Mouse (Mus musculus) forebrain, embryonic 10.5 days (tissue): ENCODE results near the gene Ubn2. TPM values are rescaled to one million over a fixed set of nuclear protein-coding genes. Genes with fewer than 3 reads are reported as not detected.
"Not testable (repeated sequence)": the region's sequence is repeated elsewhere in the genome, so short reads cannot be mapped to it uniquely, and the experiment has no call there.

Experiments used
- DNase-seq: peaks from one replicate; pipeline ENCODE4 v3.0.0-alpha.2; 2017; ENCODE audit warnings: low spot score; ENCODE audit errors: extremely low spot score
- H3K27ac ChIP-seq: fragments of 300-500 bp; sonication (generic); 2 replicates; pipeline ENCODE4 v1.5.1; 2016; ENCODE audit warnings: mild to moderate bottlenecking
- H3K27me3 ChIP-seq: fragments of 300-500 bp; sonication (generic); 2 replicates; pipeline ENCODE4 v1.6.1; 2016; ENCODE audit warnings: mild to moderate bottlenecking; ENCODE audit not compliant: poor library complexity, severe bottlenecking
- H3K36me3 ChIP-seq: fragments of 300-500 bp; sonication (generic); replicated peaks from 2 replicates; pipeline ENCODE4 v1.6.1; 2016; ENCODE audit warnings: mild to moderate bottlenecking, moderate library complexity
- H3K4me1 ChIP-seq: fragments of 300-500 bp; sonication (generic); 2 replicates; pipeline ENCODE4 v1.6.1; 2016
- H3K4me3 ChIP-seq: fragments of 300-500 bp; sonication (generic); 2 replicates; pipeline ENCODE4 v1.5.1; 2016; ENCODE audit warnings: mild to moderate bottlenecking, moderate library complexity
- H3K9me3 ChIP-seq: fragments of 300-500 bp; sonication (generic); 2 replicates; pipeline ENCODE4 v1.6.1; 2016; ENCODE audit warnings: mild to moderate bottlenecking, moderate library complexity
- WGBS: fragments of 180-500 bp; shearing (Covaris S2); methylation state at CpG from one replicate; pipeline ENCODE4 v1.1.7; 2016; 5-methylcytosine and 5-hydroxymethylcytosine counted together
- microRNA-seq: library from miRNA; unstranded; fragments of <30 nt; microRNA quantifications from one replicate; pipeline ENCODE4, GENCODE M21; 2017
- polyA plus RNA-seq: library from polyadenylated mRNA; unstranded; fragments of >200 nt; fragmentation: Nextera tagmentation; extraction: Ambion mirVana; gene quantifications from 2 replicates; pipeline ENCODE4 v1.2.1, GENCODE M21; 2016

The Ubn2 gene
- polyA plus RNA-seq, 1 experiment from 2014 or later, result 15.3 TPM

DNA sequence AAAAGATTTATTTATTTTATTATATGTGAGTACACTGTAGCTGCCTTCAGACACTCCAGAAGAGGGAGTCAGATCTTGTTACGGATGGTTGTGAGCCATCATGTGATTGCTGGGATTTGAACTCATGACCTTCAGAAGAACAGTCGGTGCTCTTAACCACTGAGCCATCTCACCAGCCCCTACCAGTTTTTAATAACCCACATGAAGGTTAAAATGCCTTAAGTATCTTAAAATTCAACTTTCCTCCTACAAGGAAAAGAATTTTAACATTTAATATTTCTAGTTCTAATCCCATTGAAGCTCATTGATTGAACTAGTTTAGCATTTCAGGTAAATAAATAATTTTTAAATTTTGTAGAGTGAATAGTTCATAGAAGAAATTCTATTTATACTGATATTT is 113.3 kb downstream of the Ubn2 start:
- not testable (repeated sequence) for DNase-seq, H3K4me1 ChIP-seq, H3K9me3 ChIP-seq, H3K27ac ChIP-seq, H3K36me3 ChIP-seq, H3K27me3 ChIP-seq, H3K4me3 ChIP-seq
- WGBS, result 87% methylated on average over 2 of the region's 2 CpGs

DNA sequence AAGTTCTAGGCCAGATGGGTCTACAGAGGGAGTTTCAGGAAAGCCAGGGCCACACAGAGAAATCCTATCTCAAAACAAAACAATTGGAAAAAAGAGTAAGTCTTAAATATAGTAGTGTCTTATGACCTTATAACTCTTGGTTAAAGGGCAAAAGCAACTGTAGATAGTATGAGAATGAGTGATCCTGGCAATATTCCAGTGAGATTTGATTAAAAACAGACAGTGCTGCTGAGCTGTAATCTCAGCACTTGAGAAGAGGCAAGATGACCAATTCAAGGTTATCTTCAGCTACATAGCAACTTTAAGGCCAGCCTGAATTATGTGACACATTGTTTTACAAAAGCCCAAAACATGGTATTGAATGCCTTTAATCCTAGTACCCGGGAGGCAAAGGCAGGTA is 114.0 kb downstream of the Ubn2 start:
- Histone ChIP-seq H3K4me3 (no peak overlapping the region), H3K9me3 (no peaks in the 10 kb centered on the region), H3K4me1 (peaks cover 9% of the 10 kb centered on the region), H3K27me3 (no peaks in the 10 kb centered on the region), H3K36me3 (no peaks in the 10 kb centered on the region), H3K27ac (no peak overlapping the region)
- no peak for DNase-seq
- WGBS, result 85% methylated on average over 1 of the region's 1 CpGs

DNA sequence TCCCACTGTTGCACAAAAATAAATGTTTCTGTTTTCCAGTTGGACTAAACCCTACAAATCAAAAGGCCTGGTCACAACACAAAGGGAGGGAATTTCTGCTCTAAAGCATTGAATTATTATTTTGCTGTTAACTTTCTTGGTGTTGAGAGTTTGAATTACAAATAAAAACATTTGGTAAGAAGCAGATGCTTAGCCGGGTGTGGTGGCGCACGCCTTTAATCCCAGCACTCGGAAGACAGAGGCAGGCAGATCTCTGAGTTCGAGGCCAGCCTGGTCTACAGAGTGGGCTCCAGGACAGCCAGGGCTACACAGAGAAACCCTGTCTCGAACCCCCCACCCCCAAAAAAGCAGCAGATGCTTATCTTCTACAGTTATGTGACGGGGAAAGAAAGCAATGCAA is 114.8 kb downstream of the Ubn2 start:
- H3K4me3 ChIP-seq, H3K27ac ChIP-seq, H3K9me3 ChIP-seq, H3K36me3 ChIP-seq, DNase-seq, H3K27me3 ChIP-seq: not testable (repeated sequence)
- H3K4me1 ChIP-seq, result peaks cover 17% of the 10 kb centered on the region
- WGBS, result 90% methylated on average over 7 of the region's 7 CpGs

DNA sequence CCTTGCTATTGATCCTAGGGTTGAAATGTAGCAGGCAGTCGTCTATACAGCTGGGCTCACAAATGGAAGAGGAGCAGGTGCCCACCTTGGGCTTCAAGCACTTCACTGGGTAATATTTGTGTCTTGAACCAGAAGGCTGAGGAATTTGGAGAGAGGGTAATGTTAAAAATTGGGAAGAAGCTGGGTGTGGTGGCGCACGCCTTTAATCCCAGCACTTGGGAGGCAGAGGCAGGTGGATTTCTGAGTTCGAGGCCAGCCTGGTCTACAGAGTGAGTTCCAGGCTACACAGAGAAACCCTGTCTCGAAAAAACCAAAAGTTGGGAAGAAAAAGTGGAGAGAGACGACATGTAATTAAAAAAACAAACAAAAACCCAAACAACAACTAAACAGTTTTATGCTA is 116.1 kb downstream of the Ubn2 start:
- not testable (repeated sequence) for H3K36me3 ChIP-seq, H3K9me3 ChIP-seq, DNase-seq, H3K27me3 ChIP-seq
- Histone ChIP-seq H3K27ac (peak overlapping the region; percentile 99), H3K4me3 (peak overlapping the region; percentile 88), H3K4me1 (peaks cover 28% of the 10 kb centered on the region)
- WGBS, result 89% methylated on average over 6 of the region's 6 CpGs

DNA sequence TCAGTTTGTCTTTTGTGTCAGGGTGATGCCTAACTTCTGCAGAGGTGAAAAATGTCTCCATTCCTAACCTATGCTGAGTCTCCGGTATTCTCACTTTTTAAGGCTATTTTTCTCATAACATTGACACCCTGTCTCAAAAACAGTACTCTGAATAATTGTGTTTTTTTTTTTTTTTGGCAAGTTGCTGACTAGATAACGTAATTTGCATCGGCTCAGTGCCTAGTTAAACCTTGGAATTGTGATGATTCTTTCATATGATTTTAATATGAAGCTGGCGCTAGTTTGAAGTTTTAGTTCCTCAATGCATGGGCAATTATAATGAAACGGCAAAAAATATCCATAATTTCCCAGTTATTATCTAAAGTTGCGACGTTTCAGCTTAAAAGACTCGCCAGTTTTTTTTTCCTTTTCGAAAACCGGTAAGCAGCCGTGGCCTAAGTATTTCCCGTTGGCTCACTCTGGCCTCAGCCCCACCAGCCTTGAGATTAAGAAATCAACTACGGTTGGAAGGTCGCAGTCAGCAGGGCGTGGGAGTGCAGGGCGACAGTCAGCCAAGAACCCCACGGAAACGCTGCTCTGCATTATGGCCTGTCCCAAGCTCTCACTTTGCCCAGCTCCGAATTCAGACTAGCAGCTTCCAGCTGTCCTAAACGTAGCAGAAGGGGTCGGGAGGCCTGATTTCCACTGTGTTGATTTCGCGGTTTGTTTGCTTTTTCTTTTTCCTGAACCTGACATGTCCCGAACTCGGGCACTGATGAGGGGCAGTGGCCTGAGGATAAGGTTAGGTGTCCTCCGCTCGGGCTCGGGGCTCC is 116.7 kb downstream of the Ubn2 start:
- WGBS, result 10% methylated on average over 28 of the region's 28 CpGs
- no peaks in the 10 kb centered on the region for H3K9me3 ChIP-seq
- peak overlapping the region; percentile 88 for H3K4me3 ChIP-seq
- H3K27ac ChIP-seq, result peak overlapping the region; percentile 99
- DNase-seq, result no peak
- peaks cover 13% of the 10 kb centered on the region for H3K36me3 ChIP-seq
- peaks cover 28% of the 10 kb centered on the region for H3K4me1 ChIP-seq
- H3K27me3 ChIP-seq, result no peaks in the 10 kb centered on the region

DNA sequence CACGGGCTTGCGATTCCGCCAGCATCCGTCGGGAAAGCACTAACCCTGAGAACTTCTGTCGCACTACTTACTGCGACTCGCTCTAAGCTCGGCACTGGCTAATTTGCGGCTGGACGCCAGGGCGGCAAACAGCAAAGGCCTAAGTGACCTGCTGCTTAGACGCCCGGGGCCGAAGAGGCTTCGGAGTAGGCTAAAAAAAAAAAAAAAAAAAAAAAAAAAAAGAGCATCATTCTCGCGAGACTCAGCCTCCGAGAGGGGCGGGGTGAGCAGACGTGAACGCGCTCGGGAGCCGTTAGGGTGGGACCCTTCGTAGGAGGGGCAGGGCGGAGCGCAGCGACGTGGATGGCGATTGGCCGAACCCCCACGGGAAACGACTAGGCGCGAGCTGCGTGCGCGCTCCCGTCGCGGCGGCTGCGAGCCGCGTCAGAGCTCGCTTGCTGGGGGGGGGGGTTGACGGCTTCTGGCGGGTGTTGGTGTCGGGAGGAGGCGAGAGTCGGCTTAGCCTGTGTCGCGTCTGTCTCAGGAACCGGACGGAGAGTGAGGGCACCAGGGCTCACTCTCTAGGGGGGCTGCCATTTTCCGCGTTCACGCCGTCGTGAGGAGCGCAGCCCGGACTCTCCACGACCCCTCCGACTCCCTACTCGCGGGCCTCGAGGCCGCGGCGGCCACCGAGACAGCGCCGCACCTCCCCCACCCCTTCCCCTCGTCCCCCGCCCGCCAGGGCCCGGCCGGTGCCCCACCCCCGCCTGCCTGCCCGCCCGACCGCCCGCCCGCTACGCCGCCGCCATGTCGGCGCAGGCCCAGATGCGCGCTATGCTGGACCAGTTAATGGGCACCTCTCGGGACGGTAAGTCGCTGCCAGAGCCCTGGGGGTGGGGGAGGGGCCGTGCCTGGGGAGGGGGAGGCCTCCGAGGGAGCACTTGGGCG is 117.6 kb downstream of the Ubn2 start, which contains the start of gene Luc7l2:
TSS of gene Luc7l2 (plus strand) at position 273 of the 927 bp plus-strand sequence.
- Histone ChIP-seq H3K9me3 (no peaks in the 10 kb centered on the region), H3K27ac (peak within 1 kb of the TSS; percentile 99), H3K4me3 (peak within 1 kb of the TSS; percentile 88), H3K27me3 (no peaks in the 10 kb centered on the region), H3K36me3 (peaks cover 21% of the 10 kb centered on the region), H3K4me1 (peaks cover 28% of the 10 kb centered on the region)
- DNase-seq, result peak; percentile 95
- under 1% methylated on average over 92 of the region's 98 CpGs for WGBS

DNA sequence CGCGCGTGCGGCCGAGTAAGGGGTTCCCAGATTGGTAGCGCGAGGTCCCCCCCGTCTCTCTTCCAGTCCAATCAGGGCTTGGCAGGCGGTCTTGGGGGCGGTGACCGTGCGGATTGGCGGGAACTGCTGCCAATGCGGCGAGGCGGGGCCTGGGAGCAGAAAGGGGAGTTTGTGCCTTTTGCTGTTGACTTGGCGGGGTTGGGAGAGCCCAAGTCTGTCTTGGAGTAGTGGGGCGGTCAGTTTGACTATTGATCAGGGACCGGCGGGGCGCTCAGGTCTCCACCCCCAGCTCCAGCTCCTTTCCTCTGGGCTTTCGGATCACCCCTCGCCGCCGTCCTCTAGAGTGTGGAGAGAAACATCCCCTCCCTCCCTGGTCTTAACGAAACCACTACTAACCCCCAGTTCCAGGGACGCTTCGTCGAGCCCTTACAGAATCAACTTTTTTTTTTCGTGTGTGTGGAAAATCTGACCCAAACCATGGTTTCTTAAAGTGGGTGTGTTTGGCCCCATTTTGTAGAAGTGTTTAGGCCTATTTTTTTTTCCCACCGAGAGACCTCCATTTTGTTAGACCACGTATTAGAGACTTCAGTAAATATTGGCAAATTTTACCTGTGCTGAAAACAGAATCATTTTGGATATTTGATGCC is 118.4 kb downstream of the Ubn2 start:
- H3K36me3 ChIP-seq, result peaks cover 26% of the 10 kb centered on the region
- H3K27me3 ChIP-seq, result no peaks in the 10 kb centered on the region
- WGBS, result under 1% methylated on average over 32 of the region's 32 CpGs
- DNase-seq, result peak; percentile 99
- peak overlapping the region; percentile 88 for H3K4me3 ChIP-seq
- H3K4me1 ChIP-seq, result peaks cover 28% of the 10 kb centered on the region
- H3K27ac ChIP-seq, result peak overlapping the region; percentile 99
- no peaks in the 10 kb centered on the region for H3K9me3 ChIP-seq

DNA sequence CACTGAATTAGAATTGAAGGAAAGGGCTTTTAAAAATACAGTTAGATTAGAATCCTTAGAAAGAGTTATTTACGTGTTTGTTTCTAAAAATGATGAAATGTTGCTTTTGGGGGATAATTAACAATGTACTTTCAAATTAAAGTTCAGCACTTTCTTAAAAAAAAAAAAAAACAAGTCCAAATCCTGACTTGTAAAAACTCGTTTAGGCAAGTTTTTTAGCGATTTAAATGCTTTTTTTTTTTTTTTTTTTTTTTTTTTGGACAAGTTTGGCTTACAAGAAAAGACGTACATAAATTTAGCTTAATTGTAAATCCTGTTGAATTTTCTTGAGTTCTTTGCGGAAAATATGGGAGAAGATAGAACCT is 118.9 kb downstream of the Ubn2 start:
- no peak for DNase-seq
- H3K9me3 ChIP-seq, result no peaks in the 10 kb centered on the region
- no peaks in the 10 kb centered on the region for H3K27me3 ChIP-seq
- peaks cover 31% of the 10 kb centered on the region for H3K36me3 ChIP-seq
- 30% methylated on average over 5 of the region's 5 CpGs for WGBS
- peak overlapping the region; percentile 88 for H3K4me3 ChIP-seq
- H3K4me1 ChIP-seq, result peaks cover 28% of the 10 kb centered on the region
- H3K27ac ChIP-seq, result peak overlapping the region; percentile 99

Small RNAs within 50 kb of the gene (microRNA-seq; reads per million reads assigned to microRNA genes)
- not detected for gene Mir7670

Other genes starting within 250 kb of the Ubn2 start
- gene D630045J12Rik, start 179.9 kb upstream of the Ubn2 start, polyA plus RNA-seq, result 5.4 and 6.3 TPM in 2 replicates
- 14.0 and 14.3 TPM in 2 replicates for gene Zc3hav1l, start 134.7 kb upstream of the Ubn2 start, polyA plus RNA-seq
- 2.0 and 2.2 TPM in 2 replicates for gene Zc3hav1, start 79.3 kb upstream of the Ubn2 start, polyA plus RNA-seq
- 15.2 and 17.0 TPM in 2 replicates for gene Ttc26, start 52.5 kb upstream of the Ubn2 start, polyA plus RNA-seq
- 122 and 125 TPM in 2 replicates for gene Fmc1, start 99.6 kb downstream of the Ubn2 start, polyA plus RNA-seq
- 34.7 and 36.8 TPM in 2 replicates for gene Luc7l2, start 117.4 kb downstream of the Ubn2 start, polyA plus RNA-seq
- gene Klrg2, start 203.3 kb downstream of the Ubn2 start, polyA plus RNA-seq, result 0.06 TPM in 2 replicates
- gene Clec2l, start 229.1 kb downstream of the Ubn2 start, polyA plus RNA-seq, result 0.26 and 0.74 TPM in 2 replicates